In genomic region chr11:83882552-83882951, GRCm38 (mm10) we compare ENCODE assay signal across 11 mouse cellular contexts. TPM values are rescaled to one million over a fixed set of nuclear protein-coding genes. Genes with fewer than 3 reads are reported as not detected.
DNase-seq lines count a peak whose midpoint lies in the region; ATAC-seq and TF ChIP-seq lines count a peak whose summit lies in the region.
"Had no signal": no experiment of that assay in that cellular context is flagged by ENCODE, and none has a peak within 500 bp of the region (broad histone marks: within the 10 kb centered on the region; RNA-seq: fewer than 3 reads in every experiment).

No protein-coding gene starts in this region.

- DNase-seq in layer of hippocampus, adult 9-11 months: peak; percentile 3
- DNase-seq in layer of hippocampus, postnatal 36 days: no peak
- peak; percentile 27 for DNase-seq in embryo, embryonic 9.5 days (ENCODE audit: extremely low spot score)
- peak; percentile 89 for DNase-seq in lung, postnatal 0 days (ENCODE audit: low spot score)
- no peak for DNase-seq in thymus, postnatal 36 days
- DNase-seq: kidney, postnatal 4 days had no signal

- TF ChIP-seq EP300 in lung, postnatal 0 days (IDR thresholded peaks at IDR 0.05): peak; percentile 22; the same call in 1 of the 2 replicates

- no peak overlapping the region for H3K27ac ChIP-seq in bone marrow macrophage, adult 2 months (ENCODE audit: insufficient read depth, low read depth, low read length)
- peak overlapping the region; percentile 72; the same call in 1 of the 2 replicates for H3K27ac ChIP-seq in lung, postnatal 0 days (ENCODE audit: low read length)
- H3K27ac ChIP-seq in midbrain, embryonic 13.5 days: no peak overlapping the region
- H3K27ac ChIP-seq: forebrain, embryonic 13.5 days had no signal

- peaks cover 11% of the 10 kb centered on the region for H3K4me1 ChIP-seq in bone marrow macrophage, adult 2 months (ENCODE audit: control insufficient read depth, insufficient read depth, low read length)
- peaks cover 14% of the 10 kb centered on the region; the same call in 1 of the 2 replicates for H3K4me1 ChIP-seq in lung, postnatal 0 days (ENCODE audit: insufficient read depth, low read depth, low read length)
- H3K4me1 ChIP-seq in midbrain, embryonic 13.5 days (replicated peaks): no peaks in the 10 kb centered on the region

- no peak overlapping the region for H3K4me2 ChIP-seq in lung, postnatal 0 days (replicated peaks; ENCODE audit: low read depth, low read length)
- H3K4me2 ChIP-seq in midbrain, embryonic 13.5 days (replicated peaks): no peak overlapping the region
- H3K4me2 ChIP-seq: forebrain, embryonic 13.5 days had no signal

- no peak overlapping the region for H3K9ac ChIP-seq in lung, postnatal 0 days (replicated peaks; ENCODE audit: low read depth)
- H3K9ac ChIP-seq in midbrain, embryonic 13.5 days (replicated peaks): no peak overlapping the region
- H3K9ac ChIP-seq: forebrain, embryonic 13.5 days had no signal

- ATAC-seq in lung, postnatal 0 days: peak; percentile 57
- no peak for ATAC-seq in midbrain, embryonic 13.5 days
- ATAC-seq: forebrain, embryonic 13.5 days had no signal

- no peaks in the 10 kb centered on the region for H3K9me3 ChIP-seq in lung, postnatal 0 days (ENCODE audit: low read length)
- H3K9me3 ChIP-seq in midbrain, embryonic 13.5 days: no peaks in the 10 kb centered on the region
- H3K9me3 ChIP-seq: forebrain, embryonic 13.5 days had no signal

- peak overlapping the region; percentile 26; the same call in 1 of the 2 replicates for H3K4me3 ChIP-seq in bone marrow macrophage, adult 2 months (ENCODE audit: insufficient read depth, low read length)
- H3K4me3 ChIP-seq in lung, postnatal 0 days (ENCODE audit: low read depth, low read length): no peak overlapping the region
- no peak overlapping the region for H3K4me3 ChIP-seq in midbrain, embryonic 13.5 days (replicated peaks)
- H3K4me3 ChIP-seq: forebrain, embryonic 13.5 days had no signal

- no peaks in the 10 kb centered on the region for H3K27me3 ChIP-seq in lung, postnatal 0 days (replicated peaks; ENCODE audit: insufficient read depth, low read length)
- no peaks in the 10 kb centered on the region for H3K27me3 ChIP-seq in midbrain, embryonic 13.5 days
- H3K27me3 ChIP-seq: forebrain, embryonic 13.5 days had no signal

- TF ChIP-seq POLR2A in bone marrow macrophage, adult 2 months (IDR thresholded peaks at IDR 0.05; ENCODE audit: borderline replicate concordance, low read depth, low read length): no peak

- no peak for TF ChIP-seq CTCF in bone marrow macrophage, adult 2 months (IDR thresholded peaks at IDR 0.05; ENCODE audit: low read depth, low read length)
- TF ChIP-seq CTCF in lung, postnatal 0 days (IDR thresholded peaks at IDR 0.05): no peak

- 18% methylated on average over 6 of the region's 6 CpGs for WGBS in lung, postnatal 0 days
- 66% methylated on average over 6 of the region's 6 CpGs for WGBS in midbrain, embryonic 13.5 days

- no peaks in the 10 kb centered on the region for H3K36me3 ChIP-seq in lung, postnatal 0 days (ENCODE audit: insufficient read depth, low read length)
- H3K36me3 ChIP-seq in midbrain, embryonic 13.5 days: no peaks in the 10 kb centered on the region

RNA-seq across cellular contexts. Expression of gene Hnf1b, which starts 32.7 kb away (rescaled TPM):
- under 1 TPM in 1 of 2 experiments, not detected in 1; 0.52 TPM for total RNA-seq in layer of hippocampus, postnatal 36 days (2021)
- polyA plus RNA-seq in bone marrow macrophage, adult 2 months (2012; ENCODE audit: insufficient read depth, insufficient read length, missing spikeins): not detected in 2 replicates
- polyA plus RNA-seq in lung, postnatal 0 days (2015; fragmentation: Nextera tagmentation; extraction: Ambion mirVana): 9.0 and 11.4 TPM in 2 replicates
- polyA plus RNA-seq in midbrain, embryonic 13.5 days (2015; fragmentation: Nextera tagmentation; extraction: Ambion mirVana): 0.10 TPM in 1 of 2 replicates, not detected in the other
- total RNA-seq: adrenal gland, postnatal 36 days had no signal
- polyA plus RNA-seq: forebrain, embryonic 13.5 days; thymus, postnatal 0 days had no signal

RNA-seq across cellular contexts. Expression of gene Ddx52, which starts 59.3 kb away (rescaled TPM):
- 10 to 100 TPM; 13.8 to 14.2 TPM for total RNA-seq in layer of hippocampus, postnatal 36 days (2021)
- polyA plus RNA-seq in bone marrow macrophage, adult 2 months (2012; ENCODE audit: insufficient read depth, insufficient read length, missing spikeins): 26.3 and 27.9 TPM in 2 replicates
- polyA plus RNA-seq in lung, postnatal 0 days (2015; fragmentation: Nextera tagmentation; extraction: Ambion mirVana): 23.0 and 23.3 TPM in 2 replicates
- 33.0 and 34.6 TPM in 2 replicates for polyA plus RNA-seq in midbrain, embryonic 13.5 days (2015; fragmentation: Nextera tagmentation; extraction: Ambion mirVana)

Comparison
In these comparisons a context has a peak if more than half of its experiments do, and no peak if none do; other contexts are left out.
1. DNase-seq: peak in layer of hippocampus, adult 9-11 months (single experiment), embryo, embryonic 9.5 days (single experiment) and lung, postnatal 0 days (single experiment); none in layer of hippocampus, postnatal 36 days (0 of 2) and thymus, postnatal 36 days (0 of 2).